Mouse (Mus musculus) limb, embryonic 14.5 days (tissue): ENCODE data around the gene D930048N14Rik. TPM values are rescaled to one million over a fixed set of nuclear protein-coding genes. Genes with fewer than 3 reads are reported as not detected.

Source experiments
- ATAC-seq: fragments of 200-750 bp; cut with Nextera tagmentation; 2 replicates; pipeline ENCODE4 v1.8.0; 2017; ENCODE audit warnings: low read depth, moderate number of reproducible peaks, moderate TSS enrichment; ENCODE audit not compliant: low FRiP score
- DNase-seq: peaks from one replicate; pipeline ENCODE4 v3.0.0-alpha.2; 2015; ENCODE audit warnings: low spot score
- H3K27ac ChIP-seq: fragments of 300-500 bp; sonication (generic); replicated peaks from 2 replicates; pipeline ENCODE4 v1.5.1; 2014; ENCODE audit warnings: low read depth, mild to moderate bottlenecking, low read length, moderate library complexity, mixed read lengths
- H3K27me3 ChIP-seq: fragments of 300-500 bp; sonication (generic); 2 replicates; pipeline ENCODE4 v1.6.1; 2014; ENCODE audit warnings: low read length, mixed read lengths; ENCODE audit not compliant: control insufficient read depth, insufficient read depth
- H3K36me3 ChIP-seq: fragments of 300-500 bp; sonication (generic); 2 replicates; pipeline ENCODE4 v1.6.1; 2014; ENCODE audit warnings: mild to moderate bottlenecking, low read length, moderate library complexity, mixed read lengths; ENCODE audit not compliant: control insufficient read depth, insufficient read depth
- H3K4me1 ChIP-seq: fragments of 300-500 bp; sonication (generic); 2 replicates; pipeline ENCODE4 v1.6.1; 2014; ENCODE audit warnings: antibody characterized with exemption, low read length, mixed read lengths; ENCODE audit not compliant: control insufficient read depth, insufficient read depth
- H3K4me2 ChIP-seq: fragments of 300-500 bp; sonication (generic); replicated peaks from 2 replicates; pipeline ENCODE4 v1.6.1; 2014; ENCODE audit warnings: low read depth, mild to moderate bottlenecking, low read length, moderate library complexity; ENCODE audit not compliant: severe bottlenecking
- H3K4me3 ChIP-seq: fragments of 300-500 bp; sonication (generic); replicated peaks from 2 replicates; pipeline ENCODE4 v1.5.1; 2014; ENCODE audit warnings: low read length
- H3K9ac ChIP-seq: fragments of 300-500 bp; sonication (generic); 2 replicates; pipeline ENCODE4 v1.6.1; 2014; ENCODE audit warnings: mild to moderate bottlenecking, low read depth, low read length, moderate library complexity; ENCODE audit not compliant: severe bottlenecking
- H3K9me3 ChIP-seq: fragments of 300-500 bp; sonication (generic); 2 replicates; pipeline ENCODE4 v1.6.1; 2016; ENCODE audit warnings: low read length; ENCODE audit not compliant: control insufficient read depth
- POLR2A ChIP-seq: fragments of 200-500 bp; IDR thresholded peaks from 2 replicates; pipeline ENCODE4 v1.8.0; 2012; ENCODE audit warnings: inconsistent platforms, mild to moderate bottlenecking, moderate library complexity, borderline replicate concordance; ENCODE audit not compliant: insufficient read depth, insufficient read length; ENCODE audit errors: extremely low read depth
- WGBS: fragments of 180-500 bp; shearing (Covaris S2); extraction: QIAGEN DNeasy Blood & Tissue Kit; methylation state at CpG from one replicate; pipeline ENCODE4 v1.1.7; 2014; 5-methylcytosine and 5-hydroxymethylcytosine counted together
- polyA plus RNA-seq, 2 experiments: library from polyadenylated mRNA; depleted of rRNA in 1 of 2; stranded (reverse) in 1 of 2; unstranded in 1 of 2; fragments of >200 nt; fragmentation: Nextera tagmentation in 1 of 2; extraction: Ambion mirVana in 1 of 2; gene quantifications; 2 replicates each; pipeline versions ENCODE4 v1.2.1 to v1.2.3; 2012 to 2014

The D930048N14Rik gene
- polyA plus RNA-seq, 2 experiments, result 4.5 to 13.0 TPM

DNA sequence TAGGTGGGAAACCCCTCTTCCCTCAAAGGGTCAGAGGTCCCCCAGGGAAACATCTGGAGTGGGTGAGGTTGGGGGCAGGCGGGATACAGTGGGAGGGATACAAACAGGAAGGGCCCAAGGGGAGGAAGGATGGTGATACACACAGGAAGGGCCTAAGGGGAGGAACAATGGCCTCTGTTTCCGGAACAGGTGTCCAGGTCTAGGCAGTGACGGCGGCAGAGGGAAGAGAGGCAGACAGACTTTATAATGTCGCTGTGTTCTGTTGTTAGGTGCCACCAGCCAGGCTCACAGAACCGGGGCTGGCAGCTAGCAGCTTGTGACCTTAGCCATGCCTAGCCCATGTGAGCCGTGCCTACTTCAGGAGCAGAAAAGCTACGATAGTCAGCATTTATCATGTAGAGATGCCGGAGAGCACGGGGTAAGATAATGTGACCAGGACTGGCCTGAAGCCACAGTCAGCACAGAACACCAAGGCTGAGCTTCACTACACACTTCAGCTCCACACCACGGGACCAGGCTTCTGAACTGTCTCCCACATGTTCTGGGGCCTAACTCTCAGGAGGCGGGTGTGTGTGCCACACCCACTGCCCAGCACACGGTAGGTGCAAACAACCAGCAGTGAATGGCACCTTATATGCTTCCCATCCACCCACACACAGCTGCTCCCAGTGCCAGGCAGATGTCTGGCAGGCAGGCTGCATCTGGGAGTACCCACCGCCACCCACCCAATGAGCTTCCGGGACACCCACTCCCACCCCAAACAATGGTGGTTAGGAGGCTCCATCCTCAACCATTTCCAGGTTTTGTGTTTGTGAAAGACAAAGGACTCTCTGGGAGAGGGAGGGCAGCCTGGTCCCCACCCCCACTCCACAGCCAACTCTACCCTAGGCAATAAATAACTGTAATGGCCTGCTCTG lies 3.7 kb upstream of the D930048N14Rik start:
- no peaks in the 10 kb centered on the region for H3K27me3 ChIP-seq
- ATAC-seq (no peak), DNase-seq (no peak)
- H3K9ac ChIP-seq, result peak overlapping the region; percentile 8; the same call in 1 of the 2 replicates
- H3K4me2 ChIP-seq, result no peak overlapping the region; the same call in 1 of the 2 replicates
- WGBS, result 57% methylated on average over 15 of the region's 15 CpGs
- no peak overlapping the region for H3K4me3 ChIP-seq
- H3K27ac ChIP-seq, result 0 out of 2 replicates have a peak overlapping the region, but pooled peaks have one; percentile 34
- peaks cover 21% of the 10 kb centered on the region for H3K4me1 ChIP-seq
- H3K9me3 ChIP-seq, result no peaks in the 10 kb centered on the region
- H3K36me3 ChIP-seq, result peaks cover 35% of the 10 kb centered on the region
- TF ChIP-seq POLR2A, result no peak

DNA sequence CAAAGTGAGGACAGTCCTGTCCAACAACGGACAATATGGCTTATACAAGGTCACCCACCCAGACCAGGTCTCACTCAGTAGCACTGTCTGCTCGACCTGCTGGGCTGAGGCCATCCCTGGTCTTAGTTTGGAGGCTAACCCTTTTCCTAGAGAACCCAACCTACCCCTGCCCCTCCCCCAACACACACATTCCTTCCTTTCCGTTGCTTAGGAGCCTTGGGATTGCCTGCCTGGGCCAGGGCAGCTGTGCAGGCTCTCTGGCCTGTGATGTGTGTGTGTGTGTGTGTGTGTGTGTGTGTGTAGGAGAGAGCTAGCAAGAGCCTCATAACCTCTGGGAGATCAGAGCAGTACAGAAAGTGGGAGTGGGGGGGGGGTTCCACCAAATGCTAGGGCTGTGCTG lies 2.2 kb upstream of the D930048N14Rik start:
- peak; percentile 22 for DNase-seq
- H3K36me3 ChIP-seq, result peaks cover 24% of the 10 kb centered on the region
- H3K27me3 ChIP-seq, result no peaks in the 10 kb centered on the region
- peak; percentile 39 for ATAC-seq
- no peak for TF ChIP-seq POLR2A
- peak overlapping the region; percentile 96 for H3K4me2 ChIP-seq
- H3K9ac ChIP-seq, result peak overlapping the region; percentile 69; the same call in 1 of the 2 replicates
- H3K27ac ChIP-seq, result 0 out of 2 replicates have a peak overlapping the region, but pooled peaks have one; percentile 50
- no peaks in the 10 kb centered on the region for H3K9me3 ChIP-seq
- peaks cover 21% of the 10 kb centered on the region for H3K4me1 ChIP-seq
- 24% methylated on average over 3 of the region's 3 CpGs for WGBS
- H3K4me3 ChIP-seq, result peak overlapping the region; percentile 57

GRCm38 (mm10) chr11:51649111-51649888 lies 1.5 kb upstream of the D930048N14Rik start:
- Histone ChIP-seq H3K27me3 (no peaks in the 10 kb centered on the region), H3K27ac (peak overlapping the region; percentile 50), H3K9ac (peak overlapping the region; percentile 69), H3K9me3 (no peaks in the 10 kb centered on the region), H3K36me3 (peaks cover 17% of the 10 kb centered on the region), H3K4me3 (peak overlapping the region; percentile 57), H3K4me2 (peak overlapping the region; percentile 96), H3K4me1 (peaks cover 21% of the 10 kb centered on the region)
- ATAC-seq (peak; percentile 48), DNase-seq (peak; percentile 36)
- WGBS, result 27% methylated on average over 11 of the region's 11 CpGs
- TF ChIP-seq POLR2A, result no peak

GRCm38 (mm10) chr11:51649889-51650199 lies 910 bp upstream of the D930048N14Rik start:
- 4% methylated on average over 5 of the region's 7 CpGs for WGBS
- TF ChIP-seq POLR2A, result no peak

GRCm38 (mm10) chr11:51650261-51650660 lies 493 bp upstream of the D930048N14Rik start:
- Histone ChIP-seq H3K4me3 (peak overlapping the region; percentile 57), H3K4me2 (peak overlapping the region; percentile 96), H3K27me3 (no peaks in the 10 kb centered on the region), H3K9ac (peak overlapping the region; percentile 69), H3K27ac (peak overlapping the region; percentile 15), H3K4me1 (peaks cover 21% of the 10 kb centered on the region), H3K36me3 (peaks cover 7% of the 10 kb centered on the region), H3K9me3 (no peaks in the 10 kb centered on the region)
- DNase-seq (no peak), ATAC-seq (no peak; the same call in 1 of the 2 replicates)
- WGBS, result 5% methylated on average over 25 of the region's 30 CpGs
- TF ChIP-seq POLR2A, result no peak; the same call in 1 of the 2 replicates

More at GRCm38 (mm10) chr11:51649889-51650199, 910 bp upstream of the D930048N14Rik start:
- Histone ChIP-seq H3K4me2 (peak overlapping the region; percentile 96), H3K36me3 (peaks cover 11% of the 10 kb centered on the region), H3K4me3 (peak overlapping the region; percentile 57), H3K27me3 (no peaks in the 10 kb centered on the region), H3K9me3 (no peaks in the 10 kb centered on the region), H3K27ac (peak overlapping the region; percentile 15), H3K9ac (peak overlapping the region; percentile 69), H3K4me1 (peaks cover 21% of the 10 kb centered on the region)
- DNase-seq (peak; percentile 23), ATAC-seq (no peak)
